Mouse (Mus musculus) midbrain, embryonic 15.5 days (tissue): Measurements from ENCODE around the gene Calcrl. TPM values are rescaled to one million over a fixed set of nuclear protein-coding genes. Genes with fewer than 3 reads are reported as not detected.

Source experiments
- ATAC-seq: fragments of 200-750 bp; cut with Nextera tagmentation; replicated peaks from 2 replicates; pipeline ENCODE4 v1.8.0; 2017; ENCODE audit warnings: moderate TSS enrichment
- H3K27ac ChIP-seq: fragments of 300-500 bp; sonication (generic); 2 replicates; pipeline ENCODE4 v1.5.1; 2015; ENCODE audit warnings: mild to moderate bottlenecking, inconsistent platforms
- H3K27me3 ChIP-seq: fragments of 300-500 bp; sonication (generic); replicated peaks from 2 replicates; pipeline ENCODE4 v1.6.1; 2015; ENCODE audit warnings: inconsistent platforms
- H3K36me3 ChIP-seq: fragments of 300-500 bp; sonication (generic); replicated peaks from 2 replicates; pipeline ENCODE4 v1.6.1; 2015; ENCODE audit warnings: inconsistent platforms
- H3K4me1 ChIP-seq: fragments of 300-500 bp; sonication (generic); 2 replicates; pipeline ENCODE4 v1.6.1; 2015; ENCODE audit warnings: inconsistent platforms
- H3K4me2 ChIP-seq: fragments of 300-500 bp; sonication (generic); 2 replicates; pipeline ENCODE4 v1.6.1; 2015; ENCODE audit warnings: inconsistent platforms, mild to moderate bottlenecking, moderate library complexity
- H3K4me3 ChIP-seq: fragments of 300-500 bp; sonication (generic); 2 replicates; pipeline ENCODE4 v1.5.1; 2015; ENCODE audit warnings: mild to moderate bottlenecking, inconsistent platforms
- H3K9ac ChIP-seq: fragments of 300-500 bp; sonication (generic); 2 replicates; pipeline ENCODE4 v1.6.1; 2015; ENCODE audit warnings: mild to moderate bottlenecking, inconsistent platforms
- H3K9me3 ChIP-seq: fragments of 300-500 bp; sonication (generic); 2 replicates; pipeline ENCODE4 v1.6.1; 2016; ENCODE audit warnings: inconsistent platforms
- WGBS: fragments of 180-500 bp; shearing (Covaris S2); methylation state at CpG from one replicate; pipeline ENCODE4 v1.1.7; 2015; ENCODE audit warnings: mixed read lengths; 5-methylcytosine and 5-hydroxymethylcytosine counted together
- polyA plus RNA-seq: library from polyadenylated mRNA; unstranded; fragments of >200 nt; fragmentation: Nextera tagmentation; extraction: Ambion mirVana; gene quantifications from 2 replicates; pipeline ENCODE4 v1.2.1, GENCODE M21; 2015

Gene Calcrl
- polyA plus RNA-seq, 1 experiment from 2014 or later = 8.6 TPM

GRCm38 (mm10) chr2:84387394-84388022 is 37.7 kb downstream of the Calcrl start:
- Histone ChIP-seq H3K27me3 (no peaks in the 10 kb centered on the region), H3K27ac (no peak overlapping the region), H3K4me3 (peak overlapping the region; percentile 6; the same call in 1 of the 2 replicates), H3K4me2 (peak overlapping the region; percentile 34), H3K9ac (no peak overlapping the region), H3K9me3 (no peaks in the 10 kb centered on the region), H3K36me3 (no peaks in the 10 kb centered on the region), H3K4me1 (no peaks in the 10 kb centered on the region)
- ATAC-seq = no peak
- 65% methylated on average over 11 of the region's 11 CpGs for WGBS

DNA sequence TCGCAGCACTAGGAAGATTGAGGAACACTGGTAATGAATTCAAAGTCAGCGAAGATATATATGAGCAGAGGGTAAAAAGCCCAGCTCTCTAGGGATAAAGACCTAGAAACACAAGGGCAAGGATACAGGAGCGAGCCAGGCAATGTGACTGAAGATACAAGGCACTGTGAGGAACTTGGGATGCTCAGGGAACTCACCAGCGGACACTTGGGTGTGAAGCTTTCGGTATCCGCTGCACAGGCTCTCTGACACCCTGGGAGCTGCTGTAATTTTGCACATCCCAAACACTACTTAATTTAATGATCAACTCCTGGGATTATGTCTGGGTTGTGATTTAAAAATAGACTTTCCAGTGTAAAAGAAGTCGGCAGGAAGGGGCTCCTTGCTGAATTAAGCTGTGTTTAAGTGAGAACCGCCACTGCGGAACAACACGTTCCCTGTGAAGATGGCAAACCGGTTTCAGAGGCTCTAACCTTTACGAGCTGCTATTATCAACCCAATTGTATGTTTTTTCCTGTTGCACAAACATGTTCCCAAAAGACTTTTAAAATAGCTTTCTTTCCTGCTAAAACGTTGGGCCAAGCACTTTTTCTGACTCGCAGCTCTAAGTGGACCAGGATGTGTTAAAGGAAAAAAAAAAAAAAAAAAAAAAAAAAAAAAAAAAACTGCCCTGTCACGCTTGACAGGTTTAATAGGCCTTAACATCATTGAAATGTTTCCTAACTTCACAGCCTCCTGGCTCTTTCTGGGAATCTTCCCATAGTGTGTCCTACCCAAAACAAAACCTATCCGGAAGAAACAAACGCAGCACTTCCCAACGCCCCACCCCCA is 38.4 kb downstream of the Calcrl start:
- H3K27ac ChIP-seq = no peak overlapping the region
- H3K4me1 ChIP-seq = no peaks in the 10 kb centered on the region
- H3K9ac ChIP-seq = no peak overlapping the region
- ATAC-seq = no peak
- WGBS = 37% methylated on average over 18 of the region's 18 CpGs
- peak overlapping the region; percentile 6 for H3K4me3 ChIP-seq
- H3K4me2 ChIP-seq = peak overlapping the region; percentile 34
- no peaks in the 10 kb centered on the region for H3K9me3 ChIP-seq
- H3K27me3 ChIP-seq = no peaks in the 10 kb centered on the region
- H3K36me3 ChIP-seq = no peaks in the 10 kb centered on the region

- no peaks in the 10 kb centered on the region for H3K9me3 ChIP-seq
- no peak for ATAC-seq
- H3K27me3 ChIP-seq = no peaks in the 10 kb centered on the region
- no peaks in the 10 kb centered on the region for H3K4me1 ChIP-seq
- H3K4me3 ChIP-seq = no peak overlapping the region
- no peak overlapping the region for H3K4me2 ChIP-seq
- no peak overlapping the region for H3K9ac ChIP-seq
- H3K27ac ChIP-seq = no peak overlapping the region
- H3K36me3 ChIP-seq = no peaks in the 10 kb centered on the region
- 71% methylated on average over 6 of the region's 6 CpGs for WGBS
These were observed 40.1 kb downstream of the Calcrl start for GRCm38 (mm10) chr2:84384911-84385693.

GRCm38 (mm10) chr2:84383828-84384227 is 41.4 kb downstream of the Calcrl start:
- Histone ChIP-seq H3K36me3 (no peaks in the 10 kb centered on the region), H3K4me1 (no peaks in the 10 kb centered on the region), H3K27ac (no peak overlapping the region), H3K9ac (no peak overlapping the region), H3K9me3 (no peaks in the 10 kb centered on the region), H3K4me2 (no peak overlapping the region), H3K4me3 (no peak overlapping the region), H3K27me3 (no peaks in the 10 kb centered on the region)
- WGBS = 89% methylated on average over 4 of the region's 4 CpGs
- no peak for ATAC-seq

GRCm38 (mm10) chr2:84382556-84382955 is 42.7 kb downstream of the Calcrl start:
- no peak for ATAC-seq
- H3K4me3 ChIP-seq = no peak overlapping the region
- H3K27me3 ChIP-seq = no peaks in the 10 kb centered on the region
- H3K27ac ChIP-seq = no peak overlapping the region
- H3K9me3 ChIP-seq = no peaks in the 10 kb centered on the region
- no peak overlapping the region for H3K4me2 ChIP-seq
- H3K4me1 ChIP-seq = no peaks in the 10 kb centered on the region
- no peaks in the 10 kb centered on the region for H3K36me3 ChIP-seq
- H3K9ac ChIP-seq = no peak overlapping the region

DNA sequence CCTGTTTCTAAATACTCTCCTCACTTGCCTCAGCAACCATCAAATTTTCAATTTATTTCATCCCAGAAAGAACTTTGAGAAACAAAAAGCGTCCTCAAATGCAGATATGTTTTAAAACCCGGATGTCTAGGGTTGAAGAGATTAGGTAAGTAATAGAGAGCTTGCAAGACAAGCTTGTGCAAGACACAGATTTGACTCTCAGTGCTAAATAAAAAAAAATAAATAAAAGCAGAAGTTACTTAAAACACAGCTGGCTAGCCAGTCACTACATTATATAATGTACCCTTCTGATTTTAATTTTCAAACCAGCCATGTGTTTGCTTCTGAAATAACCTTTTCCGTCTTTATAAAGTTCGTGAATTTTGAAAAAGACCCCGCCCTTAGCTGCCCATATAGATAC is 43.2 kb downstream of the Calcrl start:
- H3K9me3 ChIP-seq = no peaks in the 10 kb centered on the region
- H3K4me1 ChIP-seq = no peaks in the 10 kb centered on the region
- no peaks in the 10 kb centered on the region for H3K36me3 ChIP-seq
- H3K9ac ChIP-seq = no peak overlapping the region
- no peaks in the 10 kb centered on the region for H3K27me3 ChIP-seq
- no peak overlapping the region for H3K27ac ChIP-seq
- no peak overlapping the region for H3K4me2 ChIP-seq
- ATAC-seq = no peak
- WGBS = 86% methylated on average over 5 of the region's 5 CpGs
- no peak overlapping the region for H3K4me3 ChIP-seq

DNA sequence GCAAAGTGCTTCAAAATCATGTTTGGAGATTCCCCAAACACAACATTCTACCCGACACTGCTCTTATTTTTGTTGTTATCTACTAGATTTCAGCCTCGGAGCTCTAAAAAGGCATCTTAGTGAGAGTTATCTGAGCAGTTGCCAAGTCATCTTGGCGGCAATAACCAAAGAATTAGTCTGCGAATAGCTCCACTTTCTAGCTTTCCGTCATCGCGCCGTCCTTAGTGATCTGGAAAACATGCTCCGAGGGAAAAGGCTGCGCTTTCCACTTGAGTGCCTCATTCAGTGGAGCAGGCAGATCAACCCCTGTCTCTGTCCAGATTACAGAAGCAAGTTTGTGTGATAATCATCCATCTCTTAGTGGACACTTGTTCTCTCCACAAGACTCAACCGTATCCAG is 44.4 kb downstream of the Calcrl start:
- Histone ChIP-seq H3K9me3 (no peaks in the 10 kb centered on the region), H3K27me3 (no peaks in the 10 kb centered on the region), H3K4me3 (no peak overlapping the region), H3K4me1 (no peaks in the 10 kb centered on the region), H3K36me3 (no peaks in the 10 kb centered on the region), H3K4me2 (no peak overlapping the region), H3K27ac (no peak overlapping the region), H3K9ac (no peak overlapping the region)
- ATAC-seq = no peak
- WGBS = 81% methylated on average over 11 of the region's 11 CpGs

DNA sequence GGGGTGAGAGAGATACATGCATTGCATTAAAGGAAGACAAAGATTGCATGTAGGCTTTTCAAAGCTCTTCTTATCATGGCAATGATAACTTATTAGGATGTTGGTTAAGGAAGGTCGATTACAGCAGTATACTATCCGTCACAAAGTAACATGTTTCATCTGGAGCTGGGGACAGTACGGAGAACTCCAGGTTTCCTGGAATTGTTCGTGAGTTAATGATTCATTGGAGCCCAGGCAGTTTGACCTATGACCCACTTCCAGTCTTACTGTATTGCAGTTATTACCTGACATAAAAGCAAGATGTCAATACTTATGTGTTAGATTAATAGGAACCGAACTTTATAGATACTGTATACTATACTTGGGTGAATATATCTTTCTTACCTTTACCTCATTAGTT is 46.5 kb downstream of the Calcrl start:
- no peak overlapping the region for H3K4me3 ChIP-seq
- H3K27me3 ChIP-seq = no peaks in the 10 kb centered on the region
- ATAC-seq = no peak
- H3K9me3 ChIP-seq = no peaks in the 10 kb centered on the region
- 86% methylated on average over 5 of the region's 5 CpGs for WGBS
- no peak overlapping the region for H3K9ac ChIP-seq
- H3K36me3 ChIP-seq = no peaks in the 10 kb centered on the region
- no peaks in the 10 kb centered on the region for H3K4me1 ChIP-seq
- H3K27ac ChIP-seq = no peak overlapping the region
- no peak overlapping the region for H3K4me2 ChIP-seq

- Histone ChIP-seq H3K4me3 (no peak overlapping the region), H3K9me3 (no peaks in the 10 kb centered on the region), H3K27me3 (no peaks in the 10 kb centered on the region), H3K36me3 (no peaks in the 10 kb centered on the region), H3K4me1 (no peaks in the 10 kb centered on the region), H3K4me2 (no peak overlapping the region), H3K27ac (no peak overlapping the region), H3K9ac (no peak overlapping the region)
- WGBS = 88% methylated on average over 5 of the region's 5 CpGs
- no peak for ATAC-seq
These were observed 56.0 kb downstream of the Calcrl start for GRCm38 (mm10) chr2:84369256-84369655.

DNA sequence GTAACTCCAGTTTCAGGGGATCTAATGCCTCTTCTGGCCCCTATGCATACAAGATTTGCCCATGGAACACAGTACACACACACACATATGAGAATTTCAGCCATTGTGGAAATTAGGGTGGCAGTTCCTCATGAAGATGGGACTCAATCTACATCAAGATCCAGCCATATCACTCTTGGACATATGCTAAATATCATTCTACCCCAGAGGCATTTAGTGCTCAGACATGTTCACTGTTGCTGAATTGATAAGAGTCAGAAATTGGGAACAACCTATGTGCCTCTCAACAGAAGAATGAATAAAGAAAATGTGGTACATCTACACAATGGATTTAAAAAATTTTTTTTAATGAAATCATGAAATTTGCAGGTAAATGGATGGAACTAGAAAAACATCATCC is 58.5 kb downstream of the Calcrl start:
- Histone ChIP-seq H3K4me3 (no peak overlapping the region), H3K4me1 (no peaks in the 10 kb centered on the region), H3K4me2 (no peak overlapping the region), H3K36me3 (no peaks in the 10 kb centered on the region), H3K9me3 (no peaks in the 10 kb centered on the region), H3K9ac (no peak overlapping the region), H3K27ac (no peak overlapping the region), H3K27me3 (no peaks in the 10 kb centered on the region)
- ATAC-seq = no peak

DNA sequence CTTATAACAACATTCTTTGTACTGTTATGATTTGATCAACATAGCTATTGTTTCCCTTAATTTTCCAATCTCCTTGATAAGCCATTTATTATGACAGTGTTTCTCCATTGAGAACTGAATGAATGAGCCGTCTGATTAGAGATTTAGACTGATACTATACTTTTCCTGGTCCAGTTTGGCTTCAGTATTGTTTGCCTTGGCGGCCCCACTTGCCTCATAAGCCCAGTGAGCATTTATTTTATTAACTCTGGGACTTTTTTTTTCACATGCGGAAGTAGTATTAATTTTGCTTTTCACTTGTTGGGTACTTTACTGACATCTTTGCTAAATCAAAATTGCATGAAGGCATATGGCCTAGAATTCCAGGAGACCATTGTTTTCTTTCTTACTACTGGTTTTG is 59.9 kb downstream of the Calcrl start:
- Histone ChIP-seq H3K9ac (no peak overlapping the region), H3K27ac (no peak overlapping the region), H3K4me2 (no peak overlapping the region), H3K9me3 (no peaks in the 10 kb centered on the region), H3K36me3 (no peaks in the 10 kb centered on the region), H3K4me1 (no peaks in the 10 kb centered on the region), H3K4me3 (no peak overlapping the region), H3K27me3 (no peaks in the 10 kb centered on the region)
- WGBS = 87% methylated on average over 3 of the region's 3 CpGs
- ATAC-seq = no peak

- no peaks in the 10 kb centered on the region for H3K27me3 ChIP-seq
- no peak overlapping the region for H3K4me3 ChIP-seq
- no peak overlapping the region for H3K27ac ChIP-seq
- H3K4me1 ChIP-seq = no peaks in the 10 kb centered on the region
- H3K9ac ChIP-seq = no peak overlapping the region
- no peaks in the 10 kb centered on the region for H3K36me3 ChIP-seq
- H3K4me2 ChIP-seq = no peak overlapping the region
- no peak for ATAC-seq
- H3K9me3 ChIP-seq = no peaks in the 10 kb centered on the region
- WGBS = 93% methylated on average over 6 of the region's 6 CpGs
These were observed 62.2 kb downstream of the Calcrl start for GRCm38 (mm10) chr2:84362779-84363719.
